Mouse (Mus musculus) splenic B cell, adult 2 months (primary cell): ENCODE results near the gene Sdc4.

Source experiments
- DNase-seq: peaks from one replicate; pipeline ENCODE4 v3.0.0-alpha.2; 2011; ENCODE audit warnings: low read depth, low spot score
- H3K27me3 ChIP-seq: 2 replicates; pipeline ENCODE4 v1.6.1; 2012; ENCODE audit warnings: mild to moderate bottlenecking, low read length, moderate library complexity, mixed read lengths; ENCODE audit not compliant: control insufficient read depth, poor library complexity, insufficient read depth, severe bottlenecking
- H3K36me3 ChIP-seq: 2 replicates; pipeline ENCODE4 v1.6.1; 2012; ENCODE audit warnings: mild to moderate bottlenecking, low read length, moderate library complexity, mixed read lengths; ENCODE audit not compliant: control insufficient read depth, poor library complexity, insufficient read depth, severe bottlenecking

Gene Sdc4

GRCm38 (mm10) chr2:164429881-164430615, 13.6 kb downstream of the Sdc4 start:
- no peak for DNase-seq
- peaks cover 23% of the 10 kb centered on the region for H3K36me3 ChIP-seq
- H3K27me3 ChIP-seq, result no peaks in the 10 kb centered on the region

- no peaks in the 10 kb centered on the region for H3K27me3 ChIP-seq
- DNase-seq, result no peak
Observed at GRCm38 (mm10) chr2:164428451-164428850, 15.2 kb downstream of the Sdc4 start.

GRCm38 (mm10) chr2:164426952-164427351, 16.7 kb downstream of the Sdc4 start:
- peaks cover 27% of the 10 kb centered on the region for H3K36me3 ChIP-seq
- DNase-seq, result no peak
- no peaks in the 10 kb centered on the region for H3K27me3 ChIP-seq

More at GRCm38 (mm10) chr2:164428451-164428850, 15.2 kb downstream of the Sdc4 start:
- H3K36me3 ChIP-seq, result peaks cover 27% of the 10 kb centered on the region

- Histone ChIP-seq H3K27me3 (no peaks in the 10 kb centered on the region), H3K36me3 (peaks cover 27% of the 10 kb centered on the region)
- no peak for DNase-seq
Observed at GRCm38 (mm10) chr2:164426121-164426520, 17.6 kb downstream of the Sdc4 start.

- H3K27me3 ChIP-seq, result no peaks in the 10 kb centered on the region
- peaks cover 24% of the 10 kb centered on the region for H3K36me3 ChIP-seq
- no peak for DNase-seq
Observed at GRCm38 (mm10) chr2:164425401-164425800, 18.3 kb downstream of the Sdc4 start.

GRCm38 (mm10) chr2:164424406-164424805, 19.3 kb downstream of the Sdc4 start:
- Histone ChIP-seq H3K27me3 (no peaks in the 10 kb centered on the region), H3K36me3 (peaks cover 21% of the 10 kb centered on the region)
- DNase-seq, result no peak

GRCm38 (mm10) chr2:164423464-164423863, 20.2 kb downstream of the Sdc4 start:
- no peak for DNase-seq
- Histone ChIP-seq H3K36me3 (peaks cover 16% of the 10 kb centered on the region), H3K27me3 (no peaks in the 10 kb centered on the region)

GRCm38 (mm10) chr2:164422675-164423393, 20.9 kb downstream of the Sdc4 start:
- DNase-seq, result peak; percentile 89
- no peaks in the 10 kb centered on the region for H3K27me3 ChIP-seq
- H3K36me3 ChIP-seq, result peaks cover 12% of the 10 kb centered on the region

GRCm38 (mm10) chr2:164421979-164422378, 21.7 kb downstream of the Sdc4 start:
- H3K36me3 ChIP-seq, result peaks cover 12% of the 10 kb centered on the region
- H3K27me3 ChIP-seq, result no peaks in the 10 kb centered on the region
- DNase-seq, result no peak

- H3K36me3 ChIP-seq, result peaks cover 10% of the 10 kb centered on the region
- no peaks in the 10 kb centered on the region for H3K27me3 ChIP-seq
- DNase-seq, result no peak
Observed at GRCm38 (mm10) chr2:164421306-164421705, 22.4 kb downstream of the Sdc4 start.

GRCm38 (mm10) chr2:164419489-164419888, 24.2 kb downstream of the Sdc4 start:
- DNase-seq, result no peak
- Histone ChIP-seq H3K27me3 (no peaks in the 10 kb centered on the region), H3K36me3 (peaks cover 2% of the 10 kb centered on the region; the same call in 1 of the 2 replicates)

- Histone ChIP-seq H3K36me3 (no peaks in the 10 kb centered on the region), H3K27me3 (no peaks in the 10 kb centered on the region)
- no peak for DNase-seq
Observed at GRCm38 (mm10) chr2:164418308-164418875, 25.3 kb downstream of the Sdc4 start.

GRCm38 (mm10) chr2:164417198-164417597, 26.5 kb downstream of the Sdc4 start:
- DNase-seq, result peak; percentile 77
- Histone ChIP-seq H3K27me3 (no peaks in the 10 kb centered on the region), H3K36me3 (no peaks in the 10 kb centered on the region)

GRCm38 (mm10) chr2:164414581-164414980, 29.1 kb downstream of the Sdc4 start:
- no peaks in the 10 kb centered on the region for H3K36me3 ChIP-seq
- no peaks in the 10 kb centered on the region for H3K27me3 ChIP-seq
- DNase-seq, result peak; percentile 64

- no peak for DNase-seq
- H3K36me3 ChIP-seq, result no peaks in the 10 kb centered on the region
- no peaks in the 10 kb centered on the region for H3K27me3 ChIP-seq
Observed at GRCm38 (mm10) chr2:164414167-164414566, 29.5 kb downstream of the Sdc4 start.
